Mouse (Mus musculus) lung, postnatal 0 days (tissue): ENCODE results near the gene Dach1.

Experiments used
- CTCF ChIP-seq: IDR thresholded peaks from 2 replicates; pipeline ENCODE4 v1.5.1; 2016; ENCODE audit warnings: antibody characterized with exemption, mild to moderate bottlenecking
- EP300 ChIP-seq: IDR thresholded peaks from 2 replicates; pipeline ENCODE4 v1.6.1; 2016; ENCODE audit warnings: antibody characterized with exemption, mild to moderate bottlenecking, control low read depth

- no peak for TF ChIP-seq CTCF
- TF ChIP-seq EP300: no peak
These were observed 12.8 kb downstream of the Dach1 start for GRCm38 (mm10) chr14:98156753-98157152.
